Comparison of ENCODE assay signal across 12 mouse cellular contexts in genomic region chr8:87784641-87785439, GRCm38 (mm10).
DNase-seq lines count a peak whose midpoint lies in the region; ATAC-seq lines count a peak whose summit lies in the region.
"Had no signal": no experiment of that assay in that cellular context is flagged by ENCODE, and none has a peak within 500 bp of the region (broad histone marks: within the 10 kb centered on the region; RNA-seq: fewer than 3 reads in every experiment).

No protein-coding gene starts in this region.

- peak overlapping the region; percentile 12; the same call in 1 of the 2 replicates for H3K4me2 ChIP-seq in hindbrain, embryonic 11.5 days (replicated peaks; ENCODE audit: low read depth, low read length)
- H3K4me2 ChIP-seq in hindbrain, embryonic 14.5 days (replicated peaks) = no peak overlapping the region
- peak overlapping the region; percentile 44; the same call in 1 of the 2 replicates for H3K4me2 ChIP-seq in embryonic facial prominence, embryonic 13.5 days
- no peak overlapping the region for H3K4me2 ChIP-seq in hindbrain, embryonic 13.5 days
- peak overlapping the region; percentile 35; the same call in 1 of the 2 replicates for H3K4me2 ChIP-seq in neural tube, embryonic 13.5 days

- H3K4me1 ChIP-seq in hindbrain, embryonic 11.5 days (replicated peaks; ENCODE audit: control insufficient read depth, insufficient read depth, low read length) = peaks cover 16% of the 10 kb centered on the region
- H3K4me1 ChIP-seq in hindbrain, embryonic 14.5 days (replicated peaks; ENCODE audit: control insufficient read depth, insufficient read depth, low read length) = peaks cover 25% of the 10 kb centered on the region
- peaks cover 44% of the 10 kb centered on the region for H3K4me1 ChIP-seq in embryonic facial prominence, embryonic 13.5 days
- H3K4me1 ChIP-seq in hindbrain, embryonic 13.5 days (replicated peaks) = peaks cover 54% of the 10 kb centered on the region
- H3K4me1 ChIP-seq in neural tube, embryonic 13.5 days (replicated peaks) = peaks cover 36% of the 10 kb centered on the region

- H3K9ac ChIP-seq in hindbrain, embryonic 11.5 days (ENCODE audit: low read depth, low read length) = 0 out of 2 replicates have a peak overlapping the region, but pooled peaks have one; percentile 4
- H3K9ac ChIP-seq in hindbrain, embryonic 14.5 days = no peak overlapping the region
- H3K9ac ChIP-seq in embryonic facial prominence, embryonic 13.5 days = no peak overlapping the region
- peak overlapping the region; percentile 60; the same call in 1 of the 2 replicates for H3K9ac ChIP-seq in hindbrain, embryonic 13.5 days
- H3K9ac ChIP-seq in neural tube, embryonic 13.5 days = peak overlapping the region; percentile 45; the same call in 1 of the 2 replicates
- H3K9ac ChIP-seq: liver, embryonic 14.5 days had no signal

- ATAC-seq in hindbrain, embryonic 11.5 days (ENCODE audit: low FRiP score) = 0 out of 2 replicates have a peak, but pooled peaks have one; percentile 17
- ATAC-seq in hindbrain, embryonic 14.5 days (ENCODE audit: low FRiP score) = no peak
- no peak for ATAC-seq in embryonic facial prominence, embryonic 13.5 days (ENCODE audit: insufficient number of reproducible peaks, insufficient read depth, low FRiP score, low TSS enrichment, low read depth)
- ATAC-seq in hindbrain, embryonic 13.5 days (ENCODE audit: low FRiP score) = 0 out of 2 replicates have a peak, but pooled peaks have one; percentile 12
- ATAC-seq in neural tube, embryonic 13.5 days (ENCODE audit: low read depth) = no peak
- ATAC-seq in erythroblast, adult 5-6 weeks (replicated peaks; ENCODE audit: low FRiP score, poor library complexity, severe bottlenecking) = no peak

- H3K36me3 ChIP-seq in hindbrain, embryonic 11.5 days (ENCODE audit: control insufficient read depth, insufficient read depth, low read length) = peaks cover 16% of the 10 kb centered on the region
- H3K36me3 ChIP-seq in hindbrain, embryonic 14.5 days (replicated peaks; ENCODE audit: control insufficient read depth, insufficient read depth) = peaks cover 31% of the 10 kb centered on the region
- peaks cover 33% of the 10 kb centered on the region for H3K36me3 ChIP-seq in embryonic facial prominence, embryonic 13.5 days
- peaks cover 32% of the 10 kb centered on the region for H3K36me3 ChIP-seq in hindbrain, embryonic 13.5 days
- H3K36me3 ChIP-seq in neural tube, embryonic 13.5 days = peaks cover 31% of the 10 kb centered on the region

- no peaks in the 10 kb centered on the region for H3K9me3 ChIP-seq in hindbrain, embryonic 11.5 days (ENCODE audit: control insufficient read depth, low read length)
- no peaks in the 10 kb centered on the region for H3K9me3 ChIP-seq in hindbrain, embryonic 14.5 days (ENCODE audit: control insufficient read depth, low read length)
- H3K9me3 ChIP-seq in embryonic facial prominence, embryonic 13.5 days = no peaks in the 10 kb centered on the region
- no peaks in the 10 kb centered on the region for H3K9me3 ChIP-seq in hindbrain, embryonic 13.5 days
- H3K9me3 ChIP-seq in neural tube, embryonic 13.5 days = no peaks in the 10 kb centered on the region

- H3K27me3 ChIP-seq in hindbrain, embryonic 11.5 days (ENCODE audit: control insufficient read depth, insufficient read depth, low read length) = no peaks in the 10 kb centered on the region
- H3K27me3 ChIP-seq in hindbrain, embryonic 14.5 days (ENCODE audit: control insufficient read depth, insufficient read depth, low read length) = no peaks in the 10 kb centered on the region
- H3K27me3 ChIP-seq in embryonic facial prominence, embryonic 13.5 days = no peaks in the 10 kb centered on the region
- H3K27me3 ChIP-seq in hindbrain, embryonic 13.5 days = no peaks in the 10 kb centered on the region
- no peaks in the 10 kb centered on the region for H3K27me3 ChIP-seq in neural tube, embryonic 13.5 days

- 54% methylated on average over 13 of the region's 13 CpGs for WGBS in hindbrain, embryonic 11.5 days
- WGBS in hindbrain, embryonic 14.5 days = 38% methylated on average over 13 of the region's 13 CpGs
- WGBS in embryonic facial prominence, embryonic 13.5 days = 59% methylated on average over 13 of the region's 13 CpGs
- 41% methylated on average over 13 of the region's 13 CpGs for WGBS in hindbrain, embryonic 13.5 days
- 50% methylated on average over 13 of the region's 13 CpGs for WGBS in neural tube, embryonic 13.5 days

- H3K4me3 ChIP-seq in hindbrain, embryonic 11.5 days (ENCODE audit: low read depth, low read length) = no peak overlapping the region
- no peak overlapping the region for H3K4me3 ChIP-seq in hindbrain, embryonic 14.5 days (replicated peaks; ENCODE audit: low read length)
- H3K4me3 ChIP-seq in embryonic facial prominence, embryonic 13.5 days = no peak overlapping the region
- no peak overlapping the region for H3K4me3 ChIP-seq in hindbrain, embryonic 13.5 days
- H3K4me3 ChIP-seq in neural tube, embryonic 13.5 days = no peak overlapping the region

- H3K27ac ChIP-seq in hindbrain, embryonic 11.5 days (ENCODE audit: low read depth, low read length) = peak overlapping the region; percentile 68
- no peak overlapping the region; the same call in 1 of the 2 replicates for H3K27ac ChIP-seq in hindbrain, embryonic 14.5 days
- peak overlapping the region; percentile 35; the same call in 1 of the 2 replicates for H3K27ac ChIP-seq in embryonic facial prominence, embryonic 13.5 days
- peak overlapping the region; percentile 66 for H3K27ac ChIP-seq in hindbrain, embryonic 13.5 days
- peak overlapping the region; percentile 65 for H3K27ac ChIP-seq in neural tube, embryonic 13.5 days (replicated peaks)
- H3K27ac ChIP-seq: liver, embryonic 14.5 days had no signal

- no peak for DNase-seq in hindbrain, embryonic 11.5 days (ENCODE audit: low spot score)
- no peak for DNase-seq in hindbrain, embryonic 14.5 days (ENCODE audit: low spot score)
- no peak for DNase-seq in cerebellum, adult 18-20 months
- DNase-seq in ovary, postnatal 10 days (ENCODE audit: low spot score) = no peak
- DNase-seq: adrenal gland, postnatal 25 days; cerebellum, adult 11 months; thymus, postnatal 4 days had no signal

Comparison
In these comparisons a context has a peak if more than half of its experiments do, and no peak if none do; other contexts are left out.
1. ATAC-seq: peak in hindbrain, embryonic 11.5 days (single experiment) and hindbrain, embryonic 13.5 days (single experiment); none in hindbrain, embryonic 14.5 days (single experiment), embryonic facial prominence, embryonic 13.5 days (single experiment), neural tube, embryonic 13.5 days (single experiment) and erythroblast, adult 5-6 weeks (single experiment).
2. H3K4me2 ChIP-seq: peak in hindbrain, embryonic 11.5 days (single experiment), embryonic facial prominence, embryonic 13.5 days (single experiment) and neural tube, embryonic 13.5 days (single experiment); none in hindbrain, embryonic 14.5 days (single experiment) and hindbrain, embryonic 13.5 days (single experiment).
3. H3K9ac ChIP-seq: peak in hindbrain, embryonic 11.5 days (single experiment), hindbrain, embryonic 13.5 days (single experiment) and neural tube, embryonic 13.5 days (single experiment); none in hindbrain, embryonic 14.5 days (single experiment) and embryonic facial prominence, embryonic 13.5 days (single experiment).